Mouse (Mus musculus) limb, embryonic 14.5 days (tissue): Measurements from ENCODE around the gene Ap3m1. TPM values are rescaled to one million over a fixed set of nuclear protein-coding genes. Genes with fewer than 3 reads are reported as not detected.

Source experiments
- ATAC-seq: fragments of 200-750 bp; cut with Nextera tagmentation; 2 replicates; pipeline ENCODE4 v1.8.0; 2017; ENCODE audit warnings: low read depth, moderate number of reproducible peaks, moderate TSS enrichment; ENCODE audit not compliant: low FRiP score
- DNase-seq: peaks from one replicate; pipeline ENCODE4 v3.0.0-alpha.2; 2015; ENCODE audit warnings: low spot score
- H3K27ac ChIP-seq: fragments of 300-500 bp; sonication (generic); replicated peaks from 2 replicates; pipeline ENCODE4 v1.5.1; 2014; ENCODE audit warnings: low read depth, mild to moderate bottlenecking, low read length, moderate library complexity, mixed read lengths
- H3K27me3 ChIP-seq: fragments of 300-500 bp; sonication (generic); 2 replicates; pipeline ENCODE4 v1.6.1; 2014; ENCODE audit warnings: low read length, mixed read lengths; ENCODE audit not compliant: control insufficient read depth, insufficient read depth
- H3K36me3 ChIP-seq: fragments of 300-500 bp; sonication (generic); 2 replicates; pipeline ENCODE4 v1.6.1; 2014; ENCODE audit warnings: mild to moderate bottlenecking, low read length, moderate library complexity, mixed read lengths; ENCODE audit not compliant: control insufficient read depth, insufficient read depth
- H3K4me1 ChIP-seq: fragments of 300-500 bp; sonication (generic); 2 replicates; pipeline ENCODE4 v1.6.1; 2014; ENCODE audit warnings: antibody characterized with exemption, low read length, mixed read lengths; ENCODE audit not compliant: control insufficient read depth, insufficient read depth
- H3K4me2 ChIP-seq: fragments of 300-500 bp; sonication (generic); replicated peaks from 2 replicates; pipeline ENCODE4 v1.6.1; 2014; ENCODE audit warnings: low read depth, mild to moderate bottlenecking, low read length, moderate library complexity; ENCODE audit not compliant: severe bottlenecking
- H3K4me3 ChIP-seq: fragments of 300-500 bp; sonication (generic); replicated peaks from 2 replicates; pipeline ENCODE4 v1.5.1; 2014; ENCODE audit warnings: low read length
- H3K9ac ChIP-seq: fragments of 300-500 bp; sonication (generic); 2 replicates; pipeline ENCODE4 v1.6.1; 2014; ENCODE audit warnings: mild to moderate bottlenecking, low read depth, low read length, moderate library complexity; ENCODE audit not compliant: severe bottlenecking
- H3K9me3 ChIP-seq: fragments of 300-500 bp; sonication (generic); 2 replicates; pipeline ENCODE4 v1.6.1; 2016; ENCODE audit warnings: low read length; ENCODE audit not compliant: control insufficient read depth
- POLR2A ChIP-seq: fragments of 200-500 bp; IDR thresholded peaks from 2 replicates; pipeline ENCODE4 v1.8.0; 2012; ENCODE audit warnings: inconsistent platforms, mild to moderate bottlenecking, moderate library complexity, borderline replicate concordance; ENCODE audit not compliant: insufficient read depth, insufficient read length; ENCODE audit errors: extremely low read depth
- WGBS: fragments of 180-500 bp; shearing (Covaris S2); extraction: QIAGEN DNeasy Blood & Tissue Kit; methylation state at CpG from one replicate; pipeline ENCODE4 v1.1.7; 2014; 5-methylcytosine and 5-hydroxymethylcytosine counted together
- polyA plus RNA-seq, 2 experiments: library from polyadenylated mRNA; depleted of rRNA in 1 of 2; stranded (reverse) in 1 of 2; unstranded in 1 of 2; fragments of >200 nt; fragmentation: Nextera tagmentation in 1 of 2; extraction: Ambion mirVana in 1 of 2; gene quantifications; 2 replicates each; pipeline versions ENCODE4 v1.2.1 to v1.2.3; 2012 to 2014

Gene Ap3m1
- polyA plus RNA-seq, 2 experiments = 76.4 to 86.6 TPM

DNA sequence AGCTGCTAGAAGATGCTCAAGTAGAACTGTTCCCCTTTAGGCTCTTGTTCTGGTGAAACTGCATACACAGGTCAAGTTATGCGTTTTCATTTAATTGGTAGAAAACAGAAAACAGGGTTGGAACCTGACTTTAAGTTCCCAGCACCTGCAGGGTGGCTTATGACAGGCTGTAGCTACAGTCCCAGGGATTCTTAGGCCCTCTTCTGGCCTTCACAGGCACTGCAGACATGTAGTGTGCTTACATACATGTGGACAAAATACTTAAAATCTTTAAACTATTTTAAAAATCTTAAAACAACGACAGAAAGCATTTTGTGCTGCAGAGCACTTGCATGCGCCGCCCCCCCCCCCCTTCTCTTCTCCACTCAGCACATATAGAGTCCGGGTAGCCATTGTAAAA lies 17.3 kb upstream of the Ap3m1 start:
- no peaks in the 10 kb centered on the region for H3K36me3 ChIP-seq
- no peak overlapping the region for H3K27ac ChIP-seq
- ATAC-seq = no peak
- no peak overlapping the region for H3K4me3 ChIP-seq
- H3K4me1 ChIP-seq = no peaks in the 10 kb centered on the region
- no peaks in the 10 kb centered on the region for H3K9me3 ChIP-seq
- no peak overlapping the region for H3K4me2 ChIP-seq
- H3K9ac ChIP-seq = no peak overlapping the region
- WGBS = 86% methylated on average over 5 of the region's 5 CpGs
- H3K27me3 ChIP-seq = no peaks in the 10 kb centered on the region
- no peak for TF ChIP-seq POLR2A
- DNase-seq = no peak

DNA sequence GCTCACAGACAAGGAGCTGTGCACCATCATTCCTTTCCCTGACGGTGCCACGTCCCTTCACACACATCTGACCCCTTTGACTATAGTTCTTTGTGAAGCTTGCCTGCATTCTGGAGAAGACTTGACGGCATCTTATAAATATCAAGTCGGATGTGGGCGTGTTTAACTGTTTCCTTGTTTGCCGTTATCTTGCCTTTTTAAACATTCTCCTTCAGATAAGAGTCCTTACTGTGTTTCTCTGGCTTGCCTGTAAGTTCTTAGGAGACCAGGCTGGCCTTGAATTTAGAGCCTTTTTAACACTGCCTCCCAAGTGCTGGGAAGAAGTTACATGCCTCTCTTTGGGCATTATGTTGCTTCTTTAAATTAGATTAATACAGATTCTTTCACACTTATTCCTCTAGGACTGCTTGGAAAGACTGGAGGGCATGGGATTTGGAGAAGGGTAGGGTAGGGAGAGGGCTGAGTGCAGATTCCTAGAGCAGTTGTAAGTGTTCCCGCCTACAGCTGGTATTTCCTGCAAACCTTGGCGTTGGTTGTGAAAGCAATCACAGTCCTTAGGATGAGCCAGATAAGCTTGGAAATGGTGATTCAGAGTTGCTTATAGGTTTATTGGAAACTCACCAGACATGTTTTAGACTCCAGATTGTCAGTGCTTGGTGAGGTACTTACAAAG lies 13.3 kb upstream of the Ap3m1 start:
- WGBS = 69% methylated on average over 8 of the region's 8 CpGs
- no peaks in the 10 kb centered on the region for H3K36me3 ChIP-seq
- H3K27me3 ChIP-seq = no peaks in the 10 kb centered on the region
- H3K9ac ChIP-seq = no peak overlapping the region
- no peak overlapping the region for H3K4me3 ChIP-seq
- H3K9me3 ChIP-seq = no peaks in the 10 kb centered on the region
- no peak overlapping the region for H3K27ac ChIP-seq
- ATAC-seq = no peak
- no peak for DNase-seq
- TF ChIP-seq POLR2A = no peak
- no peak overlapping the region for H3K4me2 ChIP-seq
- H3K4me1 ChIP-seq = no peaks in the 10 kb centered on the region; the same call in 1 of the 2 replicates

DNA sequence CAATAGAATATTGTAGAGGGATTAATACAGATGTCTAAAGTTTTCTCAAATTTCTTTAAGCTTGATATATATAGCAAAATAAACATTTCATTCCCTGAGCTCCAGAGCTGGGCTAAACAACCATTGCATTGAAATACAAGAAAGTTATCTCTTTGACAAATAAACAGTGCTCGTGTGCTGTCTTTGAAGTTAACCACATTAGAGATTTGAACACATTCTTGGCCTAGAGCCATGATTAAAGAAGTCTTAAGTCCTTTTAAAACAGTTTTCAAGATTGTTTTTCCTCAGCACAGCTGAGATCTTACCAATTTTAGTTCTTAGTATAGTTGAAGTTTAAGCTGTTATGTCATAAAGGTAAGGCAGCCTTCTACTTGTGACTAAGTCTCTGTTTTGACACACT lies 12.0 kb upstream of the Ap3m1 start:
- no peak overlapping the region for H3K9ac ChIP-seq
- no peak overlapping the region for H3K4me2 ChIP-seq
- ATAC-seq = no peak
- H3K9me3 ChIP-seq = no peaks in the 10 kb centered on the region
- H3K27me3 ChIP-seq = no peaks in the 10 kb centered on the region
- H3K36me3 ChIP-seq = no peaks in the 10 kb centered on the region
- H3K4me1 ChIP-seq = no peaks in the 10 kb centered on the region; the same call in 1 of the 2 replicates
- WGBS = 23% methylated on average over 1 of the region's 1 CpGs
- no peak for TF ChIP-seq POLR2A
- H3K4me3 ChIP-seq = no peak overlapping the region
- no peak overlapping the region for H3K27ac ChIP-seq
- DNase-seq = no peak

DNA sequence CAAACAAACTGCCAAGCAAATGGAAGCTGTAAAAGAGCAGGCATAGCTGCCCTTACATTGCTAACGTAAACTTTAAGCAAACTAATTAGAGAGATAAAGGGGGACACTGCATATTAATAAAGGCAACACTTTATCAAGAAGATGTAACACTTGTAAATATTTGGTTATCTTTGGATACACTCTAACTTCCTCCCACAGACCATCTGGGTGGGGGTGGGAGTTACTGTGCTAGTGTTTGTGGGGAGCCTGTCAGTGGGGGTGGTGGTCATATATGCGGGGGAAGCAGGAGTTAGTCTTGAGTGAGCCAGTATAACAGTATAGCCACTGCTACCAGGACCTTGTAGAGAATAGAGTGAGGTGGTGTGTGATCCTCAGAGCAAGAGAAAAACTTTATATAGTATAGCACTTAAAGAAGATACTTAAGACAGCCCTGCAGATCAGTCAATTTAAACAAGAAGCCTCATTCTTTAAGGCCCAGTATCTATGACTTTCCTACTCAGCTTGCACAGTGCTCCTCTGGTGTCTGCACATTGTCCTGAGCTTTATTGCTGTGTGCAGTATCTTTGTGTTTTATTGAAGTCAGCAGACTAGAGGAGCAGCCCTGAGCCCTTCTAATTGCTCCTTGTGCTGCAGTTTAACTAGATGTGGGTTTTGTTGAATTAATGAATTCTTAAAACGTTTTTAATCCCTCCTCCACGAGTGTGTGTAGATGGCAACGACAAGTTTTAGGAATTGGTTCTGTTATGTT lies 10.6 kb upstream of the Ap3m1 start:
- Histone ChIP-seq H3K9me3 (no peaks in the 10 kb centered on the region), H3K4me1 (no peaks in the 10 kb centered on the region; the same call in 1 of the 2 replicates), H3K9ac (no peak overlapping the region), H3K4me2 (no peak overlapping the region), H3K4me3 (no peak overlapping the region), H3K36me3 (no peaks in the 10 kb centered on the region), H3K27me3 (no peaks in the 10 kb centered on the region), H3K27ac (no peak overlapping the region)
- DNase-seq = no peak
- WGBS = 50% methylated on average over 5 of the region's 5 CpGs
- no peak for TF ChIP-seq POLR2A
- no peak for ATAC-seq

DNA sequence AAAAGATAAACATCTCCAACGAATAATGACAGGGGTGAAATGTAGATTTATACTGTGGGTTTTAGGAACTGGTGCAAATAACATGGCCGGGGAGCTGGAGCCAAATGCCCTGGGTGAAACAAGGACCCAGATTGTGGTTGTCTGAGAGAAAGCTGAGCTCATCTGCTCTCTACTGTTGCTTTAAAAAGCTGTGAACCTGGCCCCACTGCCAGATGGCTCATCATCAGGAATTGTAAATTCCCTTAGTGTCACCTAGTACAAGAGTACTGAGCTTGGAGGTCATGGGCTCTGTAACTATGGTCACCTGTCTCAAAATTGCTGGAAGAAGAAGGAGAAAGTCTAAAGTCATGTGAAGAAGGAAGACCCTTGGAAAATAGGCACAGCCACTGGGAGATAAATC lies 6.7 kb upstream of the Ap3m1 start:
- WGBS = 82% methylated on average over 2 of the region's 2 CpGs
- Histone ChIP-seq H3K4me3 (no peak overlapping the region), H3K27me3 (no peaks in the 10 kb centered on the region), H3K9me3 (no peaks in the 10 kb centered on the region), H3K4me1 (no peaks in the 10 kb centered on the region; the same call in 1 of the 2 replicates), H3K36me3 (0 out of 2 replicates have a peak, but pooled peaks cover 4% of the 10 kb centered on the region), H3K9ac (no peak overlapping the region), H3K27ac (no peak overlapping the region), H3K4me2 (no peak overlapping the region)
- DNase-seq (no peak), ATAC-seq (no peak)
- TF ChIP-seq POLR2A = no peak
